Mouse (Mus musculus) small intestine, adult 2 months (tissue): ENCODE results near the gene Cdhr1.

Experiments used
- CTCF ChIP-seq: fragments of 200-500 bp; IDR thresholded peaks from 2 replicates; pipeline ENCODE4 v1.5.1; 2012; ENCODE audit warnings: low read depth, mild to moderate bottlenecking, control low read depth, inconsistent platforms, low read length, moderate library complexity, mixed read lengths; ENCODE audit not compliant: insufficient replicate concordance, insufficient read length; ENCODE audit errors: extremely low read depth
- POLR2A ChIP-seq: fragments of 200-500 bp; IDR thresholded peaks from 2 replicates; pipeline ENCODE4 v1.6.1; 2012; ENCODE audit warnings: low read depth, mild to moderate bottlenecking, control low read depth, inconsistent platforms, low read length, moderate library complexity

DNA sequence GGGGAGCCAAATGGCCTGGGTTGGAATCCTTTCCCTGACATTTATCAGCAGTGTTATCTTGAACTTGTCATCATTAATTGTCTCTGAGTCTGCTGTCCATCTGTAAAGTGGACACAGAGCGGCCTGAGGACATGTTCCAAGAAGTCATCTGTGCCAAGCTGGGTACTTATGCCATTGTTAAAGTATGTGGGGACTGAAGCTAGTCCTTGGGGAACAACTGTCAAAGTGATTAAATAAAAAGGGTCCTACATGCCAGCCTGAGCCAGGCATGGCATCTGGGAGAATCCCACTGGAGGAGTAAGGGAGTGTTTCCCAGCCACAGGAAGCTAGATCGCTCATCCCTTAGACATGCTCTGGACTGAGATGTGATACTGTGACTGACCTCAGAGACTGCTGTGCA, 12.3 kb upstream of the Cdhr1 start:
- TF ChIP-seq CTCF, result no peak
- no peak for TF ChIP-seq POLR2A
